Mouse (Mus musculus) embryonic fibroblast, embryonic 13.5 days (primary cell): ENCODE data around the gene Tns1.

Experiments
- CTCF ChIP-seq: IDR thresholded peaks from 2 replicates; pipeline ENCODE4 v1.5.1; 2011; ENCODE audit warnings: mild to moderate bottlenecking, control low read depth, low read length, moderate library complexity, borderline replicate concordance; ENCODE audit not compliant: insufficient read depth
- POLR2A ChIP-seq: IDR thresholded peaks from 2 replicates; pipeline ENCODE4 v1.6.1; 2011; ENCODE audit warnings: low read depth, mild to moderate bottlenecking, control low read depth, low read length, moderate library complexity

DNA sequence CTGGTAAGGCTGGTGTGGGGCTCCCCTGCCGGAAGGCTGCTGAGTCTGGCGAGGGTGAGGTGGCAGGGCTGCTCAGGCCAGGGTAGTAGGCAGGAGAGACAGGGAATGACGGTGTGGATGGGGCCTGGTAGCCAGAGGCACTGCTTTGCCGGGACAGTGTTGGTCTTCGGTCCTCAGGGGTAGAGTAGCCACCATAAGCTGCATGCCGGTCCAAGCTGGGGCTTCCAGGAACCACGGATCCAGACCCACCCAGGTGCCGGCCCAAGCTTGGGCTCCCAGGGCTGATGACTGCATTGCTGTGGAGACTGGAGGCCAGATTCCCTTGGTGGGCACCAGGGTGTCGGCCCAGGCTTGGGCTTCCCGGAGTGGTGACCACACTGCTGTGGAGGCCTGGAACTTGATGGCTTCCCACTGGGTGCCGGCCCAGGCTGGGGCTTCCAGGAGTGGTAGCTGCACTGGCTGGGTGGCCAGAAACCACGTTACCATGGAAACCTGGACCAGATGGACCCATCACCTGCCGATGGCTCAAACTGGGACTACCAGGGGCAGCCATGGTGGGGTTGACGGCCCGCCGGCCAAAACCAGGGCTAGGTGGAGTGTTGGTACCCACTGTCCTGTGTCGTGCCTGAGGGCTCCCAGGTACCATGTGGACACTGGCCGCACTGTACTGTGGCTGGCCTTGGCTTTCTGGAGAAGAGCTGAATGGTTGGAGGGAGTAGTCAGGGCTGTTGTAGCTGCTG is 199.2 kb downstream of the Tns1 start:
- TF ChIP-seq CTCF (no peak), POLR2A (no peak)
